Mouse (Mus musculus) bone marrow macrophage, adult 2 months (primary cell): ENCODE data around the gene Sod3.

Experiments used
- CTCF ChIP-seq: IDR thresholded peaks from 2 replicates; pipeline ENCODE4 v1.5.1; 2012; ENCODE audit warnings: low read depth, mild to moderate bottlenecking, low read length, moderate library complexity
- POLR2A ChIP-seq: IDR thresholded peaks from 2 replicates; pipeline ENCODE4 v1.6.1; 2012; ENCODE audit warnings: mild to moderate bottlenecking, low read depth, low read length, borderline replicate concordance

GRCm38 (mm10) chr5:52370901-52371300 lies 7.3 kb downstream of the Sod3 start:
- TF ChIP-seq CTCF: no peak
- no peak for TF ChIP-seq POLR2A
